Mouse (Mus musculus) spleen, adult 2 months (tissue): Measurements from ENCODE around the gene Ppat. TPM values are rescaled to one million over a fixed set of nuclear protein-coding genes. Genes with fewer than 3 reads are reported as not detected.
"Not testable (repeated sequence)": the region's sequence is repeated elsewhere in the genome, so short reads cannot be mapped to it uniquely, and the experiment has no call there.

ENCODE experiments used
- DNase-seq, 2 experiments: peaks; one replicate each; pipeline versions ENCODE4 v3.0.0 to v3.0.0-alpha.2; 2012 to 2021; ENCODE audit warnings: low spot score in 2 of 2, low read depth in 1 of 2
- H3K27ac ChIP-seq: fragments of 200-500 bp; 2 replicates; pipeline ENCODE4 v1.5.1; 2012; ENCODE audit warnings: low read length, inconsistent platforms; ENCODE audit not compliant: insufficient read depth
- H3K27me3 ChIP-seq: fragments of 200-500 bp; 2 replicates; pipeline ENCODE4 v1.6.1; 2012; ENCODE audit warnings: mild to moderate bottlenecking, moderate library complexity, low read length, inconsistent platforms; ENCODE audit not compliant: control insufficient read depth, insufficient read depth
- H3K36me3 ChIP-seq: fragments of 200-500 bp; 2 replicates; pipeline ENCODE4 v1.6.1; 2012; ENCODE audit warnings: mild to moderate bottlenecking, low read length, inconsistent platforms; ENCODE audit not compliant: control insufficient read depth, insufficient read depth
- H3K4me1 ChIP-seq: fragments of 200-500 bp; 2 replicates; pipeline ENCODE4 v1.6.1; 2011; ENCODE audit warnings: inconsistent platforms; ENCODE audit not compliant: control insufficient read depth, insufficient read depth, insufficient read length
- H3K4me3 ChIP-seq: fragments of 200-500 bp; 2 replicates; pipeline ENCODE4 v1.5.1; 2011; ENCODE audit warnings: mild to moderate bottlenecking, inconsistent platforms; ENCODE audit not compliant: insufficient read depth, insufficient read length; ENCODE audit errors: extremely low read depth
- CTCF ChIP-seq: fragments of 200-500 bp; IDR thresholded peaks from 2 replicates; pipeline ENCODE4 v1.5.1; 2011; ENCODE audit warnings: mild to moderate bottlenecking, inconsistent platforms; ENCODE audit not compliant: insufficient read depth, insufficient read length, insufficient replicate concordance; ENCODE audit errors: extremely low read depth
- POLR2A ChIP-seq: fragments of 200-500 bp; IDR thresholded peaks from 2 replicates; pipeline ENCODE4 v1.6.1; 2011; ENCODE audit warnings: low read depth, low read length, inconsistent platforms
- WGBS: fragments of 180-500 bp; shearing (Covaris S2); methylation state at CpG from one replicate; pipeline ENCODE4 v1.1.7; 2018; 5-methylcytosine and 5-hydroxymethylcytosine counted together
- polyA plus RNA-seq: library from polyadenylated mRNA; depleted of rRNA; stranded (reverse); fragments of >200 nt; gene quantifications from 2 replicates; pipeline ENCODE4 v1.2.3, GENCODE M21; 2012

Ppat gene
- polyA plus RNA-seq, 1 experiment = 5.1 TPM

DNA sequence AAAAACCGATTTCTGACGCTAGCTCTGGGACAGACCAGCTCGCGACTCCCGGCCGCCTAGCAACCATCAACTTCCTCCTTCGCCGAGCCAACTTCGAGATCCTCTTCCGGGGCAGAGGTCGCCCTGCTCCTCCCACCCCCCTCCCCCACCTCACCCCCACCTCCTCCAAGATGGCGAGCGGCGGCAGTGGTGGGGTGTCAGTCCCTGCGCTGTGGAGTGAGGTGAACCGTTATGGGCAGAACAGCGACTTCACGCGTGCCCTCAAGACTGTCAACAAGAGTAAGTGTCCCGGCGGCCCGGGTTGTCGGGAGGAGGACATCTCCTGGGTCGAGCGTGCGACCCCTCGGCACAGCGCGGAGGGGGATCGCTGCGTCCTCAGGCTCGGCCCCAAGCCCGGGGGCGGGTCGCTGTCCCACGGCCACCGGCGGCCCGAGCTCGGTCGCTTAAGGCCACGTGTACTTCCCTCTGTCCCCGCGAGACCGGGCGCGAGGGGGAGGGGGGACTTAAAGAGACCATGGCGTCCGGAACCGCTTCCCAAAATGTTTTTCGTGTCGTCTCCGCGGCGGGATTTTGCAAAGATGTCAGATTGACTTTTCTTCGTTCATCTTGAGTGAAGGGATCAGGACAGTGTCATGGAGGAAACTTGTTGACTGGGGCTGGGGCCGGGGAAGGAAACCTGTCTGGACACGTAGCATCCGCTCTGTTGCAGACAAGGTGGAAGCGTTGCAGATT is 23.3 kb upstream of the Ppat start, which contains the start of gene Srp72:
Srp72 (plus strand) TSS at position 130 of the 732 bp plus-strand sequence.
- Histone ChIP-seq H3K4me3 (peak within 1 kb of the TSS; percentile 79), H3K27ac (peak within 1 kb of the TSS; percentile 87), H3K27me3 (no peaks in the 10 kb centered on the region; the same call in 1 of the 2 replicates), H3K4me1 (peaks cover 9% of the 10 kb centered on the region), H3K36me3 (peaks cover 17% of the 10 kb centered on the region)
- under 1% methylated on average over 60 of the region's 60 CpGs for WGBS
- peak; percentile 78 to 84 for DNase-seq
- TF ChIP-seq CTCF (no peak), POLR2A (no peak; the same call in 1 of the 2 replicates)

DNA sequence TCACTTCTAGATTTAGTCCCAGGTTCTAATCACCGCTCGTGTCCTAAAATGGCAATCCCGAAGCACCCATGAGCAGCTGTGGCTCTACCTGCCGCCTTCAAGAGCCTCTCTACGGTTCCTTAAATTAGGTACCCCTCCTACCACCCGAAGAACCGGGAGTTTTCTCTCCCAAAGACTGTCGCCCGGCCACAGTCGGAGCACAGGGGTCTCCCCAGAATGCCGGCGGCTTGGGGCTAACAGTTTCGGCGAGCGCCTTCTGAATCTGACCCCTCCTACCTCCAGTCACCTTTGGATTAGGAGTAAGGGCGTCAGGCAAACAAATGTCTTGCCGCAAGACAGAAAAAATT is 22.8 kb upstream of the Ppat start:
- no peak for DNase-seq
- H3K4me3 ChIP-seq = peak overlapping the region; percentile 79
- H3K4me1 ChIP-seq = peaks cover 9% of the 10 kb centered on the region
- no peak overlapping the region for H3K27ac ChIP-seq
- 1% methylated on average over 17 of the region's 17 CpGs for whole genome bisulfite sequencing
- TF ChIP-seq CTCF (no peak), POLR2A (no peak)
- H3K27me3 ChIP-seq = no peaks in the 10 kb centered on the region; the same call in 1 of the 2 replicates
- peaks cover 13% of the 10 kb centered on the region for H3K36me3 ChIP-seq

DNA sequence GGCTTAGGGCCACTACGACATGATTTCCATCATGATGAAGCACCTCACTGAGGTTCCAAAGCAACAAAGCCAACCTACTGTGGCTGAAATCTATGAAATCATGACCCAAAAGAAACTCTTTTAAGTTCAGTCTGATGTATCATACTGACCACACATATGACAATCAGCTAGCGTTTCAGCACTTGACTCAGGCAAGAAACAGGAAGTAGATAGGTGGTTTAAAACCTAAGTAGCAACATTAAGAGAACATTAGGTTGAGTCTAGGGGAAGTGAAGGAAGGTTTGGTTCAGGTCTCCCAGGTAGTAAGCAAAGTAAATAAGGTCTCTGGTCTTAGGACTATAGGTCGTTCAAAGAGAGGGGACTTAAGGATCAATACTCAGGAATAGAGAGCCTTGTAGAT is 22.1 kb upstream of the Ppat start:
- Histone ChIP-seq H3K4me3 (peak overlapping the region; percentile 79; the same call in 1 of the 2 replicates), H3K36me3 (peaks cover 15% of the 10 kb centered on the region), H3K4me1 (peaks cover 9% of the 10 kb centered on the region), H3K27ac (no peak overlapping the region), H3K27me3 (no peaks in the 10 kb centered on the region; the same call in 1 of the 2 replicates)
- DNase-seq = no peak
- 32% methylated on average over 3 of the region's 3 CpGs for WGBS
- TF ChIP-seq POLR2A = no peak

DNA sequence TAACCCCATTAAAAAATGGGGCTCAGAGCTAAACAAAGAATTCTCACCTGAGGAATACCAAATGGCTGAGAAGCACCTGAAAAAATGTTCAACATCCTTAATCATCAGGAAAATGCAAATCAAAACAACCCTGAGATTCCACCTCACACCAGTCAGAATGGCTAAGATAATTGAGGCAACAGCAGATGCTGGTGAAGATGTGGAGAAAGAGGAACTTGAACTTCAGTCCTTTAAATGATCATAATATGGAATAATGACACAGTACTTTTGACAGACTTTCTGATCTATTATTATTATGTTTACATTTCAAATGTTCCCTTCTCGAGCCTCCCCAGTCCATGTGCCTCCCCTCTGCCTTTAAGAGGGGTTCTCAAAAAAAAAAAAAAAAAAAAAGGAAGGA is 19.7 kb upstream of the Ppat start:
- not testable (repeated sequence) for DNase-seq, H3K4me1 ChIP-seq, H3K27ac ChIP-seq, H3K27me3 ChIP-seq, H3K4me3 ChIP-seq
- H3K36me3 ChIP-seq = peaks cover 14% of the 10 kb centered on the region
- 74% methylated on average over 1 of the region's 1 CpGs for WGBS

DNA sequence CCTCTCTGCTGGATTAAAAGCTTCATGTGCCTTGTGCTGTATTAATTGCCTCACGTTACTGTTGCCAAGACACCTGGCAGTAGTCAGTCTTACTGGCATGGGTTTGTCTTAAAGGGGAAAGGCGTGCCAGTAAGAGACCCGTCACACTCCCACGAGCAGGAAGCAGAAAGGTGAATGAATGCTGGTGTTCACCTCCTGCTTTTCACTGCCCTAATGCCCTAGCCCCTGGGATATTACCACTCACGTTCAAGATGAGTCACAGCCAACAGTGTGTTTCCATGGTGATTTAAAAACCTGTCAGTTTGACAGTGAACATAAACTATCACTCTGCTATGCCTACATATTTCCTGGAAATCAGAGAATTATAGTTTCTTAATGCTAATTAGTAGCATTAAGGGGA is 17.9 kb upstream of the Ppat start:
- peaks cover 6% of the 10 kb centered on the region for H3K4me1 ChIP-seq

DNA sequence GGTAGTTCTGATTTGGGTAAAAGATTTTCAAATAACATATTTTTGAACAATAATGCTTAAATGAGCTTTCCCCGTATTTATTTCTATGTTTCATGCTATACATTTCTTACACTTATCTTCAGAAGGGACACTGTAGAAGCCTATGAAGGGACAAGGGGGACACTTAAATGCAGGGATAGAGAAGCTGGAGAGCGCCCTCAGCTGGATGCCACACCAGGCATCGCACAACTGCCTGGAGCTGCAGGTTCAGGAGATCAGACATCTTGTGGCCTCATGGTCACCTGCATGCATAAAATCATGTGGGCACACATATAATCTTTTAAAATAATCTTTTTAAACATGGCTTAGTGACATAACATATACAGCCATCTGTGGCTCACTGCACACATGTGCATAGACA is 13.3 kb upstream of the Ppat start:
- WGBS = 93% methylated on average over 3 of the region's 3 CpGs
- TF ChIP-seq POLR2A = no peak
- H3K27ac ChIP-seq = no peak overlapping the region
- DNase-seq = no peak
- H3K27me3 ChIP-seq = no peaks in the 10 kb centered on the region
- H3K36me3 ChIP-seq = peaks cover 37% of the 10 kb centered on the region
- no peak overlapping the region for H3K4me3 ChIP-seq
- no peaks in the 10 kb centered on the region for H3K4me1 ChIP-seq

More for the DNA sequence above, 17.9 kb upstream of the Ppat start:
- Histone ChIP-seq H3K27ac (no peak overlapping the region), H3K36me3 (peaks cover 22% of the 10 kb centered on the region), H3K27me3 (no peaks in the 10 kb centered on the region), H3K4me3 (no peak overlapping the region)
- WGBS = 88% methylated on average over 5 of the region's 5 CpGs
- DNase-seq = no peak
- TF ChIP-seq CTCF (no peak), POLR2A (no peak)

DNA sequence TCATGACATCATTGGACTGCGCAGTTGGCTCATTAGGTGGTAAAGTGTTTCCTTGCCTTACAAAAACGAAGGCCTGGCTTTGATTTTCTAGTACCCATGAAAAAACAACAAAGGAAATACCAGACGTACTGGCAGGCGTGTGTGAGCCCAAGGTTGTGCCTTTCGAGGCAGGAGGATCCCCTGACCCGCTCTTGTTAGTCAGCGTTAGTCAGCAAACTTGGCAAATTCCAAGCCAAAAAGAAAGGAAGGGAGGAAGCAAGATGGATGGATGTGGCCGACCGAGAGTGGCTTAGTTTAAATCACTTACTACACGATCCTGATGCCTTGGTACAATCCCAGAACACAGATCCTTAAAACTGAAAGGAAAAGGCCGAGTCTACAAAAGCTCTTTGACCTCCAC is 11.2 kb upstream of the Ppat start:
- TF ChIP-seq POLR2A (no peak), CTCF (no peak)
- no peaks in the 10 kb centered on the region for H3K27me3 ChIP-seq
- peaks cover 36% of the 10 kb centered on the region for H3K36me3 ChIP-seq
- 90% methylated on average over 11 of the region's 11 CpGs for WGBS
- no peaks in the 10 kb centered on the region for H3K4me1 ChIP-seq
- DNase-seq = no peak
- no peak overlapping the region for H3K27ac ChIP-seq
- no peak overlapping the region for H3K4me3 ChIP-seq
